In genomic region chr2:18031831-18032537, GRCm38 (mm10) we compare ENCODE assay signal across 9 mouse cellular contexts. TPM values are rescaled to one million over a fixed set of nuclear protein-coding genes. Genes with fewer than 3 reads are reported as not detected.
A peak's percentile ranks its signal among the peaks of the same experiment; 100 is the strongest.
DNase-seq lines count a peak whose midpoint lies in the region; ATAC-seq and TF ChIP-seq lines count a peak whose summit lies in the region.
"Had no signal": no experiment of that assay in that cellular context is flagged by ENCODE, and none has a peak within 500 bp of the region (broad histone marks: within the 10 kb centered on the region; RNA-seq: fewer than 3 reads in every experiment).

No protein-coding gene starts in this region.

- no peaks in the 10 kb centered on the region for H3K9me3 ChIP-seq in liver, postnatal 0 days (ENCODE audit: low read length)
- H3K9me3 ChIP-seq in stomach, postnatal 0 days (ENCODE audit: control insufficient read depth, low read length) = no peaks in the 10 kb centered on the region

- H3K9ac ChIP-seq in liver, postnatal 0 days (replicated peaks) = peak overlapping the region; percentile 52
- peak overlapping the region; percentile 80 for H3K9ac ChIP-seq in stomach, postnatal 0 days (ENCODE audit: low read length)

- DNase-seq in ovary, postnatal 36 days (ENCODE audit: low spot score) = peak; percentile 59
- DNase-seq in ovary, postnatal 14 days (ENCODE audit: low spot score) = no peak
- peak; percentile 40 for DNase-seq in cerebellum, adult 9-11 months
- peak; percentile 32 to 62 for DNase-seq in gastrocnemius, postnatal 4 days (ENCODE audit: low spot score in 2 of 2)
- DNase-seq in kidney, adult 11 months = peak; percentile 45
- no peak for DNase-seq in liver, postnatal 0 days
- peak; percentile 67 for DNase-seq in stomach, postnatal 0 days (ENCODE audit: low spot score)
- no peak for DNase-seq in adipocyte (ENCODE audit: low spot score)

- TF ChIP-seq CTCF in liver, postnatal 0 days (IDR thresholded peaks at IDR 0.05; ENCODE audit: low read depth) = no peak
- TF ChIP-seq CTCF in stomach, postnatal 0 days (IDR thresholded peaks at IDR 0.05; ENCODE audit: low read depth) = no peak

- no peak for TF ChIP-seq EP300 in liver, postnatal 0 days (IDR thresholded peaks at IDR 0.05; ENCODE audit: low read depth)
- no peak for TF ChIP-seq EP300 in stomach, postnatal 0 days (optimal IDR thresholded peaks at IDR 0.05)

- H3K27me3 ChIP-seq in liver, postnatal 0 days (ENCODE audit: insufficient read depth, low read length) = peaks cover 60% of the 10 kb centered on the region
- H3K27me3 ChIP-seq in stomach, postnatal 0 days (ENCODE audit: control insufficient read depth, insufficient read depth, low read length) = no peaks in the 10 kb centered on the region

- no peak for ATAC-seq in liver, postnatal 0 days
- no peak for ATAC-seq in stomach, postnatal 0 days (ENCODE audit: low FRiP score, low TSS enrichment)

- no peaks in the 10 kb centered on the region for H3K36me3 ChIP-seq in liver, postnatal 0 days (replicated peaks; ENCODE audit: insufficient read depth, low read length)
- no peaks in the 10 kb centered on the region for H3K36me3 ChIP-seq in stomach, postnatal 0 days (ENCODE audit: control insufficient read depth, insufficient read depth, low read length)

- H3K4me3 ChIP-seq in liver, postnatal 0 days (ENCODE audit: low read depth, low read length) = peak overlapping the region; percentile 41
- H3K4me3 ChIP-seq in stomach, postnatal 0 days (ENCODE audit: low read depth, low read length) = peak overlapping the region; percentile 50
- H3K4me3 ChIP-seq: myocyte had no signal

- peak overlapping the region; percentile 77 for H3K4me2 ChIP-seq in liver, postnatal 0 days (ENCODE audit: low read depth, low read length)
- peak overlapping the region; percentile 89 for H3K4me2 ChIP-seq in stomach, postnatal 0 days (replicated peaks; ENCODE audit: low read depth)

- peaks cover 23% of the 10 kb centered on the region for H3K4me1 ChIP-seq in liver, postnatal 0 days (ENCODE audit: insufficient read depth)
- no peaks in the 10 kb centered on the region for H3K4me1 ChIP-seq in stomach, postnatal 0 days (replicated peaks; ENCODE audit: control insufficient read depth, insufficient read depth)

- 7% methylated on average over 32 of the region's 34 CpGs for WGBS in liver, postnatal 0 days (ENCODE audit: insufficient replicate concordance)
- 14% methylated on average over 34 of the region's 34 CpGs for WGBS in stomach, postnatal 0 days

- H3K27ac ChIP-seq in liver, postnatal 0 days (ENCODE audit: low read depth) = no peak overlapping the region
- H3K27ac ChIP-seq in stomach, postnatal 0 days (replicated peaks) = no peak overlapping the region

RNA-seq across cellular contexts. Expression of gene A930004D18Rik, which starts 5.6 kb away (rescaled TPM):
- 1 to 10 TPM; 5.3 to 6.5 TPM for total RNA-seq in gastrocnemius, postnatal 4 days (2021)
- 0.76 and 0.99 TPM in 2 replicates for polyA plus RNA-seq in liver, postnatal 0 days (2015; fragmentation: Nextera tagmentation; extraction: Ambion mirVana)
- 7.5 and 9.4 TPM in 2 replicates for polyA plus RNA-seq in stomach, postnatal 0 days (2015; fragmentation: Nextera tagmentation; extraction: Ambion mirVana)

RNA-seq across cellular contexts. Expression of gene Skida1, which starts 16.9 kb away (rescaled TPM):
- 1 to 10 TPM; 4.6 to 4.9 TPM for total RNA-seq in gastrocnemius, postnatal 4 days (2021)
- 0.15 and 0.25 TPM in 2 replicates for polyA plus RNA-seq in liver, postnatal 0 days (2015; fragmentation: Nextera tagmentation; extraction: Ambion mirVana)
- polyA plus RNA-seq in stomach, postnatal 0 days (2015; fragmentation: Nextera tagmentation; extraction: Ambion mirVana) = 1.5 and 1.9 TPM in 2 replicates

RNA-seq across cellular contexts. Expression of gene Mllt10, which starts 23.1 kb away (rescaled TPM):
- total RNA-seq in gastrocnemius, postnatal 4 days (2021) = 10 to 100 TPM; 34.5 to 42.5 TPM
- polyA plus RNA-seq in liver, postnatal 0 days (2015; fragmentation: Nextera tagmentation; extraction: Ambion mirVana) = 20.7 and 22.4 TPM in 2 replicates
- polyA plus RNA-seq in stomach, postnatal 0 days (2015; fragmentation: Nextera tagmentation; extraction: Ambion mirVana) = 25.9 and 27.4 TPM in 2 replicates

RNA-seq across cellular contexts. Expression of gene H2al2a, which starts 35.2 kb away (rescaled TPM):
- not detected for total RNA-seq in gastrocnemius, postnatal 4 days (2021)
- not detected in 2 replicates for polyA plus RNA-seq in liver, postnatal 0 days (2015; fragmentation: Nextera tagmentation; extraction: Ambion mirVana)
- polyA plus RNA-seq in stomach, postnatal 0 days (2015; fragmentation: Nextera tagmentation; extraction: Ambion mirVana) = not detected in 2 replicates
- polyA plus RNA-seq: myocyte had no signal

Comparison
In these comparisons a context has a peak if more than half of its experiments do, and no peak if none do; other contexts are left out.
1. DNase-seq: peak in ovary, postnatal 36 days (single experiment), cerebellum, adult 9-11 months (single experiment), gastrocnemius, postnatal 4 days (2 of 2), kidney, adult 11 months (single experiment) and stomach, postnatal 0 days (single experiment); none in ovary, postnatal 14 days (single experiment), liver, postnatal 0 days (single experiment) and adipocyte (single experiment).